Mouse (Mus musculus) myocyte (in vitro differentiated cells): ENCODE results near the gene Hexdc. TPM values are rescaled to one million over a fixed set of nuclear protein-coding genes. Genes with fewer than 3 reads are reported as not detected.

Experiments
- H3K27me3 ChIP-seq: one replicate; pipeline ENCODE4 v1.6.1; 2011; ENCODE audit not compliant: control insufficient read depth, insufficient read depth, insufficient read length
- H3K36me3 ChIP-seq: one replicate; pipeline ENCODE4 v1.6.1; 2011; ENCODE audit not compliant: control insufficient read depth, insufficient read depth
- H3K4me2 ChIP-seq: one replicate; pipeline ENCODE4 v1.6.1; 2011; ENCODE audit warnings: low read depth, control low read depth
- H3K4me3 ChIP-seq: one replicate; pipeline ENCODE4 v1.5.1; 2011; ENCODE audit warnings: mild to moderate bottlenecking, control low read depth, moderate library complexity
- H3K79me2 ChIP-seq: one replicate; pipeline ENCODE4 v1.6.1; 2011; ENCODE audit not compliant: control insufficient read depth, insufficient read depth
- H3ac ChIP-seq: one replicate; pipeline ENCODE4 v1.6.1; 2011; ENCODE audit not compliant: control insufficient read depth, insufficient read length
- CEBPB ChIP-seq: IDR thresholded peaks from 2 replicates; pipeline ENCODE4 v1.6.1; 2011; ENCODE audit warnings: mild to moderate bottlenecking, moderate library complexity; ENCODE audit not compliant: poor library complexity, insufficient read depth, severe bottlenecking
- E2F4 ChIP-seq: IDR thresholded peaks from one replicate; pipeline ENCODE4 v1.6.1; 2011; ENCODE audit warnings: mild to moderate bottlenecking, control low read depth, moderate library complexity; ENCODE audit not compliant: insufficient read depth
- MAX ChIP-seq: IDR thresholded peaks from one replicate; pipeline ENCODE4 v1.6.1; 2011; ENCODE audit warnings: low read depth, mild to moderate bottlenecking, control low read depth
- MYOD1 ChIP-seq, 3 experiments: IDR thresholded peaks; one replicate each; pipeline ENCODE4 v1.6.1; 2011; ENCODE audit warnings: control low read depth in 2 of 3, low read depth in 2 of 3, mild to moderate bottlenecking in 2 of 3, moderate library complexity in 1 of 3; ENCODE audit not compliant: insufficient read length in 2 of 3, control insufficient read depth in 1 of 3
- MYOG ChIP-seq, 3 experiments: IDR thresholded peaks; one replicate each; pipeline ENCODE4 v1.6.1; 2011; ENCODE audit warnings: control low read depth in 2 of 3, low read depth in 2 of 3, mild to moderate bottlenecking in 2 of 3; ENCODE audit not compliant: insufficient read length in 2 of 3, control insufficient read depth in 1 of 3, insufficient read depth in 1 of 3
- POLR2A ChIP-seq: IDR thresholded peaks from one replicate; pipeline ENCODE4 v1.6.1; 2011; ENCODE audit warnings: low read depth, mild to moderate bottlenecking, control low read depth, moderate library complexity; ENCODE audit not compliant: insufficient read length
- POLR2AphosphoS2 ChIP-seq: IDR thresholded peaks from one replicate; pipeline ENCODE4 v1.6.1; 2011; ENCODE audit warnings: low read depth, control low read depth; ENCODE audit not compliant: insufficient read length
- REST ChIP-seq: IDR thresholded peaks from one replicate; pipeline ENCODE4 v1.6.1; 2011; ENCODE audit warnings: mild to moderate bottlenecking, control low read depth, moderate library complexity; ENCODE audit not compliant: insufficient read depth, insufficient read length
- SRF ChIP-seq: IDR thresholded peaks from one replicate; pipeline ENCODE4 v1.6.1; 2011; ENCODE audit warnings: low read depth; ENCODE audit not compliant: control insufficient read depth, insufficient read length
- TCF12 ChIP-seq: IDR thresholded peaks from one replicate; pipeline ENCODE4 v1.6.1; 2011; ENCODE audit warnings: mild to moderate bottlenecking, control low read depth; ENCODE audit not compliant: poor library complexity, insufficient read depth, severe bottlenecking
- TCF3 ChIP-seq: IDR thresholded peaks from one replicate; pipeline ENCODE4 v1.6.1; 2011; ENCODE audit warnings: low read depth, control low read depth; ENCODE audit not compliant: insufficient read length
- USF1 ChIP-seq: IDR thresholded peaks from one replicate; pipeline ENCODE4 v1.6.1; 2011; ENCODE audit warnings: low read depth, mild to moderate bottlenecking, control low read depth, moderate library complexity
- polyA plus RNA-seq: library from polyadenylated mRNA; unstranded; fragments of >200 nt; fragmentation: generic; extraction: Trizol; gene quantifications from one replicate; pipeline ENCODE4 v1.2.1, GENCODE M21; 2012; ENCODE audit warnings: missing spikeins

The Hexdc gene
- polyA plus RNA-seq, 1 experiment, result 11.6 TPM

- Histone ChIP-seq H3K27me3 (no peaks in the 10 kb centered on the region), H3K36me3 (peaks cover 5% of the 10 kb centered on the region), H3K4me2 (peak overlapping the region; percentile 99), H3K79me2 (no peaks in the 10 kb centered on the region), H3K4me3 (peak overlapping the region; percentile 61), H3ac (no peak overlapping the region)
- no peak for TF ChIP-seq E2F4
- TF ChIP-seq SRF, result no peak
- TF ChIP-seq TCF12, result no peak
- TF ChIP-seq CEBPB, result no peak
- TF ChIP-seq REST, result no peak
- TF ChIP-seq MYOD1 (IDR thresholded peaks at IDR 0.05; ENCODE audit: control insufficient read depth in 1 of 3, insufficient read length in 2 of 3, low read depth in 2 of 3), result no peak
- no peak for TF ChIP-seq POLR2A
- TF ChIP-seq MYOG (IDR thresholded peaks at IDR 0.05; ENCODE audit: control insufficient read depth in 1 of 3, insufficient read depth in 1 of 3, insufficient read length in 2 of 3, low read depth in 2 of 3), result no peak
- TF ChIP-seq MAX, result no peak
- no peak for TF ChIP-seq POLR2AphosphoS2
- TF ChIP-seq TCF3, result no peak
Observed at GRCm38 (mm10) chr11:121235475-121236238, 31.4 kb downstream of the Hexdc start.

GRCm38 (mm10) chr11:121236564-121237344, 32.5 kb downstream of the Hexdc start, which contains the start of gene Narf:
Gene Narf (plus strand): TSS chr11:121237253.
- TF ChIP-seq POLR2AphosphoS2 (peak; percentile 97), MYOD1 (IDR thresholded peaks at IDR 0.05; ENCODE audit: control insufficient read depth in 1 of 3, insufficient read length in 2 of 3, low read depth in 2 of 3) (no peak), E2F4 (no peak), REST (peak; percentile 13), USF1 (no peak), POLR2A (peak; percentile 97), SRF (peak; percentile 56), MYOG (IDR thresholded peaks at IDR 0.05; ENCODE audit: control insufficient read depth in 1 of 3, insufficient read depth in 1 of 3, insufficient read length in 2 of 3, low read depth in 2 of 3) (peak in 1 of 3 experiments; percentile 27)
- H3K27me3 ChIP-seq, result no peaks in the 10 kb centered on the region

GRCm38 (mm10) chr11:121237345-121238128, 33.3 kb downstream of the Hexdc start:
- no peaks in the 10 kb centered on the region for H3K27me3 ChIP-seq

More at GRCm38 (mm10) chr11:121236564-121237344, 32.5 kb downstream of the Hexdc start, which contains the start of gene Narf:
- Histone ChIP-seq H3K4me2 (peak within 1 kb of the TSS; percentile 99), H3K4me3 (peak within 1 kb of the TSS; percentile 61), H3ac (peak within 1 kb of the TSS; percentile 81), H3K79me2 (no peaks in the 10 kb centered on the region), H3K36me3 (peaks cover 5% of the 10 kb centered on the region)

GRCm38 (mm10) chr11:121239669-121240068, 35.4 kb downstream of the Hexdc start:
- Histone ChIP-seq H3K4me2 (no peak overlapping the region), H3K4me3 (no peak overlapping the region)
- TF ChIP-seq TCF12, result no peak
- no peak for TF ChIP-seq E2F4
- no peak for TF ChIP-seq MAX
- TF ChIP-seq REST, result no peak
- no peak for TF ChIP-seq MYOD1 (IDR thresholded peaks at IDR 0.05; ENCODE audit: control insufficient read depth in 1 of 3, insufficient read length in 2 of 3, low read depth in 2 of 3)
- TF ChIP-seq USF1, result no peak
- TF ChIP-seq POLR2AphosphoS2, result no peak
- TF ChIP-seq POLR2A, result no peak
- no peak for TF ChIP-seq MYOG (IDR thresholded peaks at IDR 0.05; ENCODE audit: control insufficient read depth in 1 of 3, insufficient read depth in 1 of 3, insufficient read length in 2 of 3, low read depth in 2 of 3)
- TF ChIP-seq CEBPB, result no peak
- TF ChIP-seq TCF3, result no peak

More at GRCm38 (mm10) chr11:121237345-121238128, 33.3 kb downstream of the Hexdc start:
- H3K79me2 ChIP-seq, result no peaks in the 10 kb centered on the region
- H3K4me2 ChIP-seq, result peak overlapping the region; percentile 90
- peak overlapping the region; percentile 81 for H3ac ChIP-seq
- H3K36me3 ChIP-seq, result peaks cover 8% of the 10 kb centered on the region
- TF ChIP-seq USF1 (peak; percentile 83), SRF (no peak), MYOD1 (IDR thresholded peaks at IDR 0.05; ENCODE audit: control insufficient read depth in 1 of 3, insufficient read length in 2 of 3, low read depth in 2 of 3) (peak in 2 of 3 experiments; percentile 5 to 53)
- H3K4me3 ChIP-seq, result peak overlapping the region; percentile 61

More at GRCm38 (mm10) chr11:121239669-121240068, 35.4 kb downstream of the Hexdc start:
- Histone ChIP-seq H3K36me3 (peaks cover 19% of the 10 kb centered on the region), H3ac (no peak overlapping the region), H3K79me2 (no peaks in the 10 kb centered on the region), H3K27me3 (no peaks in the 10 kb centered on the region)
